In the genomic region with DNA sequence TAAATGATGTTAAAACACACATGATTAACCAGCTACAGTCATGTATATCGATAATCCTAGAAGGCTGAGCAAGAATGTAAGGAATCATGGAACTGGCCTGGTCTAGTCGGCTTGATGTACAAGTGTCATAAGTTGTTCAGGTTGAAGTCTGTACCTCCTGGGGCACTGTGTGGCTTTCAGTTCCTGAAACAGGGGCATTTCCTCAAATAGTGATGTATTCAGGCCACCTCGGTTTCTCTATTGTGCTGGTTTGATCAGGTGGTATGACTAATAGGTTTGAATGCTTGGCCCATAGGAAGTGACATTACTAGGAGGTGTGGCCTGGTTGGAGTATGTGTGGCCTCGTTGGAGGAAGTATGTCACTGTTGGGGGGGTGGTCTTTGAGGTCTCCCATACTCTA, we compare ENCODE assay signal across 4 mouse cellular contexts.
DNase-seq lines count a peak whose midpoint lies in the region; TF ChIP-seq lines count a peak whose summit lies in the region.
"Not testable (repeated sequence)": the region's sequence is repeated elsewhere in the genome, so short reads cannot be mapped to it uniquely, and the experiment has no call there.

No protein-coding gene starts in this region.

- TF ChIP-seq EP300 in CH12.LX (IDR thresholded peaks at IDR 0.05; ENCODE audit: low read length), result not testable (repeated sequence)

- H3K9me3 ChIP-seq in CH12.LX (replicated peaks; ENCODE audit: low read length), result not testable (repeated sequence)

- dilution Hi-C loops in CH12.LX (cut with MboI; ENCODE audit: extremely low pct_ligation_motif_present, extremely low pct_unique_long_range_greater_than_20kb, low sequenced_read_pairs), result not testable (repeated sequence)

- TF ChIP-seq RAD21 in CH12.LX (IDR thresholded peaks at IDR 0.05; ENCODE audit: low read depth, low read length), result not testable (repeated sequence)

- not testable (repeated sequence) for H3K4me2 ChIP-seq in CH12.LX (ENCODE audit: insufficient read depth, low read depth, poor library complexity, severe bottlenecking)

- H3K4me3 ChIP-seq in CH12.LX (replicated peaks in 1 of 3; ENCODE audit: low read depth in 2 of 3, low read length in 2 of 3, poor library complexity in 1 of 3), result not testable (repeated sequence)

- H3K79me2 ChIP-seq in CH12.LX (replicated peaks; ENCODE audit: control insufficient read depth, extremely low read depth, insufficient read depth, poor library complexity, severe bottlenecking), result not testable (repeated sequence)

- H3K27ac ChIP-seq in CH12.LX (ENCODE audit: insufficient read depth, low read depth), result not testable (repeated sequence)

- H3K4me1 ChIP-seq in CH12.LX (ENCODE audit: control insufficient read depth in 1 of 2, insufficient read depth in 2 of 2), result not testable (repeated sequence)

- H3K9ac ChIP-seq in CH12.LX (ENCODE audit: insufficient read depth, low read depth), result not testable (repeated sequence)

- in situ Hi-C loops in CH12.LX (cut with MboI; ENCODE audit: low pct_ligation_motif_present, low pct_unique_long_range_greater_than_20kb, low sequenced_read_pairs), result not testable (repeated sequence)

- TF ChIP-seq CTCF in CH12.LX (conservative IDR thresholded peaks at IDR 0.05 in 1 of 2, IDR thresholded peaks at IDR 0.05 in 1 of 2; ENCODE audit: low read depth in 2 of 2, low read length in 2 of 2), result not testable (repeated sequence)

- DNase-seq in A20 (ENCODE audit: low read depth, low spot score) (peak; percentile 53), CH12.LX (ENCODE audit: extremely low read depth) (peak; percentile 56)
- peak; percentile 61 for DNase-seq in heart, adult 11 months
- peak; percentile 0 for DNase-seq in splenic B cell, adult 2 months (ENCODE audit: low read depth, low spot score)

- H3K36me3 ChIP-seq in CH12.LX (replicated peaks in 1 of 2; ENCODE audit: control insufficient read depth in 1 of 2, insufficient read depth in 1 of 2, low read length in 1 of 2); splenic B cell, adult 2 months (ENCODE audit: control insufficient read depth, insufficient read depth, low read length, poor library complexity, severe bottlenecking): not testable (repeated sequence)

- H3K27me3 ChIP-seq in CH12.LX (replicated peaks); splenic B cell, adult 2 months (ENCODE audit: control insufficient read depth, insufficient read depth, low read length, poor library complexity, severe bottlenecking): not testable (repeated sequence)

- not testable (repeated sequence) for TF ChIP-seq POLR2A in CH12.LX (IDR thresholded peaks at IDR 0.05; ENCODE audit: low read depth, low read length)

Comparison
In these comparisons a context has a peak if more than half of its experiments do, and no peak if none do; other contexts are left out.
1. DNase-seq: peak in every context shown above with its lines; median percentile 61 in heart, adult 11 months; 56 in CH12.LX; 53 in A20; 0 in splenic B cell, adult 2 months.